Comparison of ENCODE assay signal across 23 mouse cellular contexts in the genomic region with DNA sequence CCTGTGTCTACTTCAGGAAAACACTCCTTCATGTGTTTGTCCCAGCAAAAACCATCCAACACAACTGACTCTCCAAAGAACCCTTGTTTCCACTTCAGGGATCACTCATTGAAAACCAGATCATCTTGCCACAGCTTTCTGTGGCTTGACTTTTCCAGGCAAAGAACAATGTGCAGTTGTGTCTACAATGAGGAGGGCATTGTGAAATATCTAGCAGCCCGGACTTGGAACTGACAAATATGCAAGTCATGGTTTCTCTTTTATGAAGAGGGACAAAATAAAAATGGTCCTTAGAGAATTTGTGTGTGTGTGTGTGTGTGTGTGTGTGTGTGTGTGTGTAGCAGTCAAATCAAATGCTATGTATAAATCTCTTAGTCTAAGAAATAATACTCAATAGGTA. TPM values are rescaled to one million over a fixed set of nuclear protein-coding genes. Genes with fewer than 3 reads are reported as not detected.
A peak's percentile ranks its signal among the peaks of the same experiment; 100 is the strongest.
DNase-seq lines count a peak whose midpoint lies in the region; ATAC-seq and TF ChIP-seq lines count a peak whose summit lies in the region.
"Had no signal": no experiment of that assay in that cellular context is flagged by ENCODE, and none has a peak within 500 bp of the region (broad histone marks: within the 10 kb centered on the region; RNA-seq: fewer than 3 reads in every experiment).

No protein-coding gene starts in this region.

- WGBS in lung, postnatal 0 days = 42% methylated on average over 1 of the region's 1 CpGs

- H3K9me3 ChIP-seq in lung, postnatal 0 days (ENCODE audit: low read length) = no peaks in the 10 kb centered on the region
- H3K9me3 ChIP-seq: embryonic facial prominence, embryonic 12.5 days; forebrain, embryonic 13.5 days; heart, embryonic 15.5 days; hindbrain, embryonic 10.5 days had no signal

- H3K27me3 ChIP-seq in lung, postnatal 0 days (replicated peaks; ENCODE audit: insufficient read depth, low read length) = no peaks in the 10 kb centered on the region
- H3K27me3 ChIP-seq: CH12.LX; embryonic facial prominence, embryonic 12.5 days; forebrain, embryonic 13.5 days had no signal

- H3K4me2 ChIP-seq in lung, postnatal 0 days (replicated peaks; ENCODE audit: low read depth, low read length) = no peak overlapping the region
- H3K4me2 ChIP-seq: embryonic facial prominence, embryonic 12.5 days; forebrain, embryonic 13.5 days; heart, embryonic 11.5 days; heart, embryonic 15.5 days; hindbrain, embryonic 14.5 days had no signal

- TF ChIP-seq EP300 in lung, postnatal 0 days (IDR thresholded peaks at IDR 0.05) = no peak

- no peaks in the 10 kb centered on the region for H3K36me3 ChIP-seq in lung, postnatal 0 days (ENCODE audit: insufficient read depth, low read length)
- H3K36me3 ChIP-seq: embryonic facial prominence, embryonic 12.5 days; heart, embryonic 15.5 days; hindbrain, embryonic 10.5 days had no signal

- TF ChIP-seq CTCF in layer of hippocampus, adult 2 months (conservative IDR thresholded peaks at IDR 0.05) = no peak
- TF ChIP-seq CTCF in lung, postnatal 0 days (IDR thresholded peaks at IDR 0.05) = no peak

- H3K27ac ChIP-seq in layer of hippocampus, adult 2 months = peak overlapping the region; percentile 39
- no peak overlapping the region for H3K27ac ChIP-seq in lung, postnatal 0 days (ENCODE audit: low read length)
- H3K27ac ChIP-seq: embryonic facial prominence, embryonic 12.5 days; forebrain, embryonic 13.5 days; heart, embryonic 15.5 days; hindbrain, embryonic 10.5 days; hindbrain, embryonic 14.5 days had no signal

- H3K9ac ChIP-seq in lung, postnatal 0 days (replicated peaks; ENCODE audit: low read depth) = no peak overlapping the region
- H3K9ac ChIP-seq: embryonic facial prominence, embryonic 12.5 days; forebrain, embryonic 13.5 days; forebrain, postnatal 0 days; heart, embryonic 15.5 days; hindbrain, embryonic 14.5 days had no signal

- no peaks in the 10 kb centered on the region for H3K4me1 ChIP-seq in lung, postnatal 0 days (ENCODE audit: insufficient read depth, low read depth, low read length)
- H3K4me1 ChIP-seq: heart, embryonic 15.5 days had no signal

- no peak overlapping the region for H3K4me3 ChIP-seq in layer of hippocampus, adult 2 months
- no peak overlapping the region for H3K4me3 ChIP-seq in lung, postnatal 0 days (ENCODE audit: low read depth, low read length)
- H3K4me3 ChIP-seq: embryonic facial prominence, embryonic 12.5 days; forebrain, embryonic 13.5 days; heart, embryonic 15.5 days; hindbrain, embryonic 10.5 days had no signal

- 0 out of 2 replicates have a peak, but pooled peaks have one; percentile 25 for ATAC-seq in lung, postnatal 0 days
- ATAC-seq: forebrain, embryonic 13.5 days; forebrain, postnatal 0 days had no signal

- DNase-seq in layer of hippocampus, adult 2 months (ENCODE audit: low spot score in 2 of 2) = no peak
- DNase-seq in layer of hippocampus, postnatal 14 days (ENCODE audit: low spot score in 2 of 2) = no peak
- DNase-seq in lung, postnatal 0 days (ENCODE audit: low spot score) = peak; percentile 51
- DNase-seq in lung, postnatal 4 days = no peak
- peak; percentile 40 for DNase-seq in Muller cell, postnatal 12 days (ENCODE audit: inconsistent ontology term)
- DNase-seq in fibroblast of lung, adult 2 months (ENCODE audit: low read depth) = peak; percentile 42
- no peak for DNase-seq in heart, adult 8-10 months (ENCODE audit: low spot score)
- DNase-seq in spleen, postnatal 4 days (ENCODE audit: low spot score in 2 of 2) = no peak
- DNase-seq: adrenal gland, adult 8-10 months; adrenal gland, postnatal 36 days; cerebellum, adult 2 months; cerebellum, postnatal 10 days; forebrain, postnatal 0 days; gastrocnemius, postnatal 14 days; heart, adult 18-20 months; heart, postnatal 14 days had no signal

RNA-seq across cellular contexts. Expression of a gene that starts 44.7 kb away (rescaled TPM):
- total RNA-seq in layer of hippocampus, adult 2 months (2021) = 1 to 10 TPM; 8.0 to 8.3 TPM
- total RNA-seq in layer of hippocampus, postnatal 14 days (2021) = 10 to 100 TPM in 1 of 2 experiments, 1 to 10 TPM in 1; 8.1 to 11.1 TPM
- 44.2 and 45.5 TPM in 2 replicates for polyA plus RNA-seq in lung, postnatal 0 days (2015; fragmentation: Nextera tagmentation; extraction: Ambion mirVana)
- total RNA-seq in heart, adult 8-10 months (2022) = 1 to 10 TPM; 1.3 to 2.8 (median 2.4) TPM

Comparison
In these comparisons a context has a peak if more than half of its experiments do, and no peak if none do; other contexts are left out.
1. DNase-seq: peak in lung, postnatal 0 days (single experiment), Muller cell, postnatal 12 days (single experiment) and fibroblast of lung, adult 2 months (single experiment); none in layer of hippocampus, adult 2 months (0 of 2), layer of hippocampus, postnatal 14 days (0 of 2), lung, postnatal 4 days (0 of 2), heart, adult 8-10 months (single experiment) and spleen, postnatal 4 days (0 of 2).